Mouse (Mus musculus) adrenal gland, adult (tissue): ENCODE data around the gene Nop53.
"Not testable (repeated sequence)": the region's sequence is repeated elsewhere in the genome, so short reads cannot be mapped to it uniquely, and the experiment has no call there.

Experiments used
- DNase-seq, 2 experiments: peaks; one replicate each; pipeline ENCODE4 v3.0.0; 2022 to 2023; ENCODE audit warnings: low spot score in 1 of 2; ENCODE audit not compliant: inconsistent age in 2 of 2

Gene Nop53

DNA sequence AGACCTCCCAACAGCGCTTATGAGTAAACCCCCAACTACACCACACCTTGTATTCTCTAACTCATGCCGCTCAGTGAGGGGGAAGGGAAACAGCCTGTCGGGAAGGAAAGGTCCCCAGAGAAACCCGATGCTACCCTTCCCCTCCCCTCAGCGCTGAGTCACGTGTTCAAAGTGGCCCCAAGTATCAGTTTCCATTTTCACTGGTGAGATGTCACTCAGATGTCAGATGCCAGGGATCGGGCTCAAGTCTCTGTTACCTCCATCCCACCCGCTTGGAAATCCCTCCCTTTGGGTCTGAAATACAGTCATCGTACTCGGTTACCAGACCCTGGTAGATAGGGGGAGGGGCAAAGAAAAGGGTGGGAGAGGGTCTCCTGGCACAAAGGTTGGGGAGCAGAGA, 24.1 kb downstream of the Nop53 start:
- peak in 1 of 2 experiments; percentile 54 for DNase-seq

DNA sequence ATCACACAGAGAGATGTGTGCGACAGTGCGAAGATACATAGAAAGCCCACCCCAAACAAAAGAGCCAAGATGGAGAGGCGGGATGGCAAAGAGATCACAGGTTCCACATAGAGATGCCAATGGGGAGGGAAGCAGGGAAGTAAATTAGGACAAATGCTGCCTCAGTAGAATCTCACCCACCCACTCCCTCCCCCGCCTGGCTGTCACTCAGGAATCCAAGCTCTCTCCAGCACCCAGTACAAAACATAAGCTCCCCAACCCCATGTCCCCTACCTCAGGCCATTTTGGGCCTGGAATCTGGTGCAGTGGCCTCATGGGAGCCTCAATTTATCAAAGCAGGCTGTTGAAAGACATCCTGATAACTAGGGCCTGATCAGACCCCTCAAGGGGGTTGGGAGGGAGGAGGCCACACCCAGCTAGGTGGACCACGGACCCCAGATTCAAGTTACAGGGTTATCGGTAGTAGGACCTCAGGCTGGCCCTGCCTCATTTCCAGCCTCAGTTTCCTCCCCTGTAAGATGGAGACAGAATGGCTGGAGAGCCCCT, 25.2 kb downstream of the Nop53 start:
- no peak for DNase-seq

DNA sequence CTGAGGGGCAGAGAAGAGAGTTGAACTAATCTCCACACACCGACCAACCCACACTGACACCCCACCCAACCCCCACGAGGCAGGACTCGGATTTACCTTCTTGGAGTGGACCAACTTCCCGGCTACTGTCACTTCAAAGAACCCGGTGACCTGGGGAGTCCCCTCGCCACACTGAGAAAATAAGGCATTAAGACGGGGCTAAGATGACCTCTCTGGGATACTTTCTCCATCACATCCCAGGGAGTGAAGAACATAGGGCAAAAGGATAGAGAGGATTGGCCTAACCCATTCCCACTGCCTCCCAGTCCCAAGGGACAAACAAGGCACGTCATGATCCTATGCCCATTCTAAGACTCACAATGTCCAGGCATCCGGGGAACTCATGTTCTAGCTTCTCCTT, 25.9 kb downstream of the Nop53 start:
- DNase-seq: no peak

DNA sequence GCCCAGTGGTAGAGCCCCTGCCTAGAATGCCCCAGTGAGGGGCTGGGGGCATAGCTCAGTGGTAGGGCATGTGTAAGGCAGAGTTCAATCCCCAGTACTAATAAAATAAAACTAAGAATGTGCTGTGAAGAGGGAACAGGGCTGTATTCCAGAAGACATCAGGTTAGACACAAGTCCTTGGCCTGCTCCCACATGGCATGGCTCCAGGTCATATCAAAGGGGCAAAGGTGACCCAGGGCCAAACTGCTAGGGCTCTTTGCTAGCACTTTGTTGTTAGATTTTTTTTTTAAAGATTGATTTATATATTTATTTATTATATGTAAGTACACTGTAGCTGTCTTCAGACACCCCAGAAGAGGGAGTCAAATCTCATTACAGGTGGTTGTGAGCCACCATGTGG, 27.5 kb downstream of the Nop53 start:
- DNase-seq: no peak

DNA sequence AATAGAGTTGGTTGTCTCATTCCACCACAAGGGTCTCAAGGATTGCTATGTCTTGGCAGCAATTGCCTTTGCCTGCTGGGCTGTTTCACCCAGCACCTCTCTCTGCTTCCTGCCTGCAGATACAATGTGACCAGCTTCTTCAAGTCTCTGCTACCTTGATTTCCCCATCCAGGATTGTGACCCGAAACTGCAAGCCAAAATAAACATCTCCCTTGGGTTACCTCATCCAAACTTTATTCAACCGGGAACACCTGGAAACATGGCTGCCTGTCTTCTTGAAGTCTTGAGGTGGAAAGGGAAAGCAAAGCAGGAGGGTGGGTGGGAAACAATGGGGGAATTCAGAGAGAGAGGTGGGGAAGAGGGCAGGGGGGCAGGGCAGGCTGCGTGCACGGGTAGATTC, 28.9 kb downstream of the Nop53 start:
- DNase-seq: no peak

DNA sequence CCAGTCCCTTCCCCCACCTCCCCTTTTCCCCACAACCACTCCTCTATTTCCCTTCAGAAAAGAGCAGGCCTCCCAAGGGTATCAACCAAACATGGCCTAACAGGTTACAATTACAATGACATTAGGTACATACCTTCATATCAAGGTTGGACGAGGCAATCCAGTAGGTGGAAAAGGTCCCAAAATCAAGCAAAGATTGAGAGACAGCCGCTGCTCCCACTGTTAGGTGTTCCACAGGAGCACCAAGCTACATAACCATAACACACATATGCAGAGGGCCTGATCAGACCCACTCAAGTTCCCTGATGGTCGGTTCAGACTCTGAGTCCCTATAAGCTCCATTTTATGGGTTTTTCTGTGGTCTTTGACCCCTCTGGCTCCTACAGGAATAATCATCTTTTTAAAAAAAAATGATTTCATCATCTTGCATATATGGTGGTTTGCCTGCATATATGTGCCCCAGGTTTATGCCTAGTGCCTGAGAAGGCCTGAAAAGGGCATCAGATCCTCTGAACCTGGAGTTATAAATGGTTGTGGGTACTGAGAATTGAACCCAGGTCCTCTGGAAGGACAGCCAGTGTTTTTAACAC, 29.6 kb downstream of the Nop53 start:
- no peak for DNase-seq

DNA sequence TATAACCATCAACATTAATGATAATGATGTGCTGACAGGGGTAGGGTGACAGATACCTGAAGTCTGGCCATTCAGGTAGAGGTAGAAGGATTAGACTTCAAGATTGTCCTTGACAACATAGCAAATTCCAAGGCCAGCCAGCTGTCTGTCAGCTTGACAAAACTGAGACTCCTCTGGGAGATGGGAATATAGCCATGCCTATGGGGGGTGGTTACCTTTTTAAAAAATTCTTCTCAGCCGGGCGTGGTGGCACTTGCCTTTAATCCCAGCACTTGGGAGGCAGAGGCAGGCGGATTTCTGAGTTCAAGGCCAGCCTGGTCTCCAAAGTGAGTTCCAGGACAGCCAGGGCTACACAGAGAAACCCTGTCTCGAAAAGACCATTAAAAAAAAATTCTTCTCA, 30.2 kb downstream of the Nop53 start:
- not testable (repeated sequence) for DNase-seq

DNA sequence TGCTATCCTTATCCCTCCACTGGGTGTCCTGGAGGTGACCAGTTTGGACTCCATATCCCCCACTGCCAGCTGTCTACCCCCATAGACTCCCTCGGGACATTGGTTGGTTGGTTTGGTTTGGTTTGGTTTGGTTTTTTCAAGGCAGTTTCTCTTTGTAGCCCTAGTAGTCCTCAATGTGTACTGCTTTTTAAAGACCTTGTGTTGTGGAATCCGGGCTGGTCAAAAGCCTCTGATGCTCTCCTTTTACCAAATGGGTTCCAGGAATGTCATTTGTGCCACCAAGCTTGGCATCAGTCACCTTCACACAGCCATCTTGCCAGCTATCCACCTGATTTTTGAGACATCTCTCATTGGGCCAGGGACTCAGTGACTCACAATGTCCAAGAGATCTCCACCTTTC, 31.1 kb downstream of the Nop53 start:
- DNase-seq: no peak

DNA sequence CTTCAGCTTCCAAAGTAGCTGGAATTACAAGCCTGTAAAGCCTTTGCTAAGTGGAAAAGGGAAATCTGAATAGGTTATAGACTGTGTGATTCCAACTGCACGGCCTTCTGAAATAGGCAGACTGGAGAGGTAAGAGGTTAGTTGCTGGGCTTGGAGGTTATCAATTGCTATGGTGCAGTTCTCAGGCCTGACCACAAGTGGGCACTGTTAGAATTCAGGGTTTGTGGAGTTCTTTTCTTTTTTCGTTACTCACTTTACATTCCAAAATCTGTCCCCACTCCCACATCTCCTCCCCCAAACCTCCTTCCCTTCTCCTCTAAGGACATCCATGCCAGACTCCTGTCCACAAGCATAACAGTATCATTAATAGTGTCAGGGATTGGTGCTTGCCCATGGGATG, 31.6 kb downstream of the Nop53 start:
- DNase-seq: peak in 1 of 2 experiments; percentile 72

DNA sequence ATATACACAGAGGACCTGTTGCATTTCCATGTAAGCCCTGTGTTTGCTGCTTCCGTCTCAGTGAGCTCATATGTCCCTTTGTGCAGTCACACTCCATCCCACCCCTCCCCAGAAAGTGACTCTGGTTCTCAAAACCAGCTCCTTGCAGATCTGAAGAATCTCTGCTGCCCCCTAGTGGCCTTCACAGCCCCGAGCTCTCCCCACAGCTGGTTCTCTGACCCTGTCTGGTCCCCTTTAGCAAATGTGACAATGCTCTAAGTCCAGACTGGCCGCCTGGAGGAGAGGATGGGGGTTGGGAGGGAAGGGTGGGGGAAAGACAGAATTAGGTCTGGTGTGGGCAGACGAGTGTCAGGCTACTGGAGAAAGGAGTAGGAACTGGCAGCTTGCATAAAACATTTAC, 33.7 kb downstream of the Nop53 start:
- DNase-seq: peak; percentile 58 to 86

DNA sequence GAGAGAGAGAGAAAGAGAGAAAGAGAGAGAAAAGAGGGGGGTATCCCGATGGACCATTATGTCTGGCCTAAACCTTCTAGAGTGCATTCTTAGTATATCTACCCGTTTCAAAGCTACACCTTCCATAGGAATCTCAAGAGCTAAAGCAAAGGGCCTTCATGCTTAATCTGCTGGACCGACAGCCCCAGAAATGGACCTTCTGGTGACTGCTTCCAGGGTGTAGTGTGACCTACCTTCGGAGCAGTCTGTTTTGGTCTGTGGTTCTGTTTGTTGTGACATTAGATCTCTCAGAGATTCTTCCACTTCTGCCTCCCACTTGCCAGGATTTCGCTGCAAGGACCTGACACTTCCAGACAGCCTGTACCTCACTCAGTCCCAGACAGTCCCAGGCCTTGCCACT, 35.4 kb downstream of the Nop53 start:
- no peak for DNase-seq

DNA sequence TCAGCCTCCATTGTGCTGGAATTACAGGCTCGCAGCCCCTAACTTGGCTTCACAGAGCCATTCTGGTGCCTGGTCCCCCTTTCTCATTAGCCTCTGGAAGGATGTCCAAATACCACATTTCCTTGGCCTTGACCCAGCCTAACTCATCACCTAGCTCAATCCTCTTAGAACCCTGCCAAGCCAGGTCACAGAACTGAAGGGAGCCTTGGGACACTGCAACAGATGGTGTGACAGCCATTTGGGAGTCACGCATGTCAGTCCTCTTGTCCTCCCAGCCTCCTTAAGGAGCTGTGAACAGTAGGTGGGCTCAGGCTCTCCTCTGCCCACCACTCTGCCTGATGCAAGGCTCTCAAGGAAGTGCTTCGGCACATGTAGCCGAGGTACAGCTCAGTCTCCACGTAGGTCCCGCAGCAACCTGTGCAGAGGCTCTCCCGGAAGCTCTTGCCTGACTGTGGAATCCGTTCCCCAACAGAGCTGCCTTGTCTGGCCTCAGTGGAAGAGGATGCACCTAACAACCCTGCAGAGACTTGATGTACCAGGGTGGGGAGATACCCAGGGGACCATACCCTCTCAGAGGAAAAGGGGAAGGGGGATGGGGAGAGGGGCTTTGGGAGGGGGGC, 37.8 kb downstream of the Nop53 start:
- DNase-seq: no peak

DNA sequence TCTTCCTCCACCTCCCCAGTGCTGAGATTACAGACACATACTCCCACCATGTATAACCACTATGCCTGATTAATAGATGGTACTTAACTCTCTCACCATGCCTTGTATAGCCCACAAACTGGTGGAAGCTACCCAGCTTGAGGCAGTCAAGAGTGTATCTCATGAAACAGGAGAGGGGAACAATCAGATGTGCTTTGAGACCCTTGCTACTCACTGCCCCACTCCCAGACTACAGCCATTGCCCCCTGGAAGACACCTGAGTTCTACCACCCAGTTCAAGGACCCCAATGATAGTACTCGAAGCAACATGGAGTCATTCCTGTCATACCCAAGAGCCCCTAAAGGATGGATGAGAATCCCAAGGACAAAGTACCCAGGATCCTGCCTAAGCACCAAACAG, 39.3 kb downstream of the Nop53 start:
- DNase-seq: no peak

DNA sequence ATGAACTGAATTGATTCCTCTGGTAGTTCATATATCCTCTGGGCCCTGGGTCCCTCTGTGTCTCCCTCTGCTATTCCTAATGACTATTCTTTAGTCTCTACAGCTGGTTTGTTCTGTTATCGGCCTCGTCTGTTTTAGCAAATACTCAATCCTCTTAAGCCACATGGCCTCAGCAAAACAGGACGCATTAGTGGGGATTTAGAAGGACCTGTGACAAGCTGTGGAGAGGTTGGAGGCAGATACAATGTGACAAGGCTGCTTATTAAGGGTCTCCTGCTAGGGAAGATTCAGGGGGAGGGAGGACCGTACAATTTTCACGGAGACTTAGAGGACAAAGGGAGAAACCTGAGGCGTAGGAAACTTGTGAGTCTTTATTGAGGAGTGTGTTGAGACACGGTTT, 40.0 kb downstream of the Nop53 start:
- DNase-seq: no peak

DNA sequence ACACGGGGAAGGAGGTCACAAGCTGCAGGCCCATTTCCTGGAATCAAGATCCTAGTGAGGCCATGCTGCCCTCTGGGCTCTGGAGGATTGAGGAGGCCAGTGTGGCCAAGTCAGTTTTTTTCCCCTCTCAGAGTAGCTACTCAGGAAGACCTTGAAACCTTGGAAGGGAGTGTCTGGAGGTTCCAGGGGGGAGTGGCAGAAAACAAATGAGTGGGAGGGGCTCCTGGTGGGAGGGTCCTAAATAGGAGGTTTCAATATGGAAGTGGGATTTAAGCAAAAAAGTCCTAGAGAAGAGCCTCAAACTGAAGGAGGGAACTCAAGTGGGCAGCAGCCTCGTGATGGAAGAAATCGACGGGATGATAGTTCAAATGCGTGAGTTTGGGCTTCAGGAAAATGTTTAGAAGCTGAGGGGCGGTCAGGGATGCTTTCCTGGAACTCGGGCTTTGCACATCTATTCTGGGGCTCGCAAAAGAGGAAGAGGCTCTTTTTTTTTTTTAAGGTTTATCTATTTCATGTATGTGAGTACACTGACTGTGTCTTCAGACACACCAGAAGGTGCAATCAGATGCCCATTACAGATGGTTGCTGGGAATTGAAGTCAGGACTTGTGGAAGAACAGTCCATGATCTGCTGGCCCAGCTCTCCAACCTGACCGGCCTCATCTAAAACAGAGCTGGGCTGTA, 44.4 kb downstream of the Nop53 start:
- DNase-seq: no peak

DNA sequence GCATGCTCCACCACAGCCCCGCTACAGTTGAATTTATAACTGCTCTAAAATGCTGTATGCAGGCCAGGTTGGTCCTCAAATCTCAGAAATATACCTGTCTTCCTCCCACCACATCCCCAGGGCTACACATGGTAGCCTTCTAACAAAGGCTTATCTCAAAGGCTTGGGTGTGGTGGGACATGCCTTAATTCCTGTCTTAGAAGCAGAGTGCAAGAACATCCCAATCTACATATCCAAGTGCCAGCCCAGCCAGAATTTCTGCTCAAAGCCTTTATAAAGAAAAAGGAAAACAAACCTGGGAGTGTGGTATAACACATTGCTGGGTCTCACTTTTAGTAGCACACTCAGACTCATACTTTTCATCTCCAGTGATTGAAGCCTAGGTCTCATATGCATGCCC, 51.6 kb downstream of the Nop53 start:
- DNase-seq: no peak
